Mouse (Mus musculus) heart, embryonic 14.5 days (tissue): ENCODE data around the gene Fmnl2. TPM values are rescaled to one million over a fixed set of nuclear protein-coding genes. Genes with fewer than 3 reads are reported as not detected.
A peak's percentile ranks its signal among the peaks of the same experiment; 100 is the strongest.

Source experiments
- ATAC-seq: fragments of 200-750 bp; cut with Nextera tagmentation; 2 replicates; pipeline ENCODE4 v1.8.0; 2017; ENCODE audit warnings: low read depth, moderate TSS enrichment; ENCODE audit not compliant: insufficient number of reproducible peaks, insufficient read depth, low FRiP score
- H3K27ac ChIP-seq, 2 experiments: fragments of 200-500 bp in 1 of 2; fragments of 300-500 bp in 1 of 2; sonication (generic) in 1 of 2; replicated peaks in 1 of 2; 2 replicates each; pipeline ENCODE4 v1.5.1; 2012 to 2014; ENCODE audit warnings: low read depth in 2 of 2, low read length in 2 of 2, control low read depth in 1 of 2, mild to moderate bottlenecking in 1 of 2, mixed read lengths in 1 of 2; ENCODE audit not compliant: control insufficient read depth in 1 of 2, insufficient read depth in 1 of 2
- H3K27me3 ChIP-seq: fragments of 300-500 bp; sonication (generic); 2 replicates; pipeline ENCODE4 v1.6.1; 2014; ENCODE audit warnings: mild to moderate bottlenecking, low read length, control low read depth; ENCODE audit not compliant: control insufficient read depth, insufficient read depth
- H3K36me3 ChIP-seq: fragments of 300-500 bp; sonication (generic); 2 replicates; pipeline ENCODE4 v1.6.1; 2014; ENCODE audit warnings: mild to moderate bottlenecking, control low read depth, low read length, mixed read lengths; ENCODE audit not compliant: control insufficient read depth, insufficient read depth
- H3K4me1 ChIP-seq, 2 experiments: fragments of 200-500 bp in 1 of 2; fragments of 300-500 bp in 1 of 2; sonication (generic) in 1 of 2; 2 replicates each; pipeline ENCODE4 v1.6.1; 2012 to 2014; ENCODE audit warnings: low read length in 2 of 2, control low read depth in 1 of 2, mixed read lengths in 1 of 2; ENCODE audit not compliant: control insufficient read depth in 2 of 2, insufficient read depth in 2 of 2
- H3K4me2 ChIP-seq: fragments of 300-500 bp; sonication (generic); 2 replicates; pipeline ENCODE4 v1.6.1; 2014; ENCODE audit warnings: mild to moderate bottlenecking, low read length
- H3K4me3 ChIP-seq, 2 experiments: fragments of 200-500 bp in 1 of 2; fragments of 300-500 bp in 1 of 2; sonication (generic) in 1 of 2; 2 replicates each; pipeline ENCODE4 v1.5.1; 2012 to 2014; ENCODE audit warnings: low read length in 2 of 2, mild to moderate bottlenecking in 2 of 2, control low read depth in 1 of 2, low read depth in 1 of 2, moderate library complexity in 1 of 2; ENCODE audit not compliant: control insufficient read depth in 1 of 2, insufficient read depth in 1 of 2
- H3K9ac ChIP-seq: fragments of 300-500 bp; sonication (generic); 2 replicates; pipeline ENCODE4 v1.6.1; 2014; ENCODE audit warnings: mild to moderate bottlenecking, low read length
- H3K9me3 ChIP-seq: fragments of 300-500 bp; sonication (generic); 2 replicates; pipeline ENCODE4 v1.6.1; 2016; ENCODE audit warnings: low read length, control low read depth; ENCODE audit not compliant: control insufficient read depth
- WGBS: fragments of 180-500 bp; shearing (Covaris S2); extraction: QIAGEN DNeasy Blood & Tissue Kit; methylation state at CpG from one replicate; pipeline ENCODE4 v1.1.7; 2014; 5-methylcytosine and 5-hydroxymethylcytosine counted together
- polyA plus RNA-seq: library from polyadenylated mRNA; unstranded; fragments of >200 nt; fragmentation: Nextera tagmentation; extraction: Ambion mirVana; gene quantifications from 2 replicates; pipeline ENCODE4 v1.2.1, GENCODE M21; 2014

The Fmnl2 gene
- polyA plus RNA-seq, 1 experiment from 2014 or later = 1.7 TPM

DNA sequence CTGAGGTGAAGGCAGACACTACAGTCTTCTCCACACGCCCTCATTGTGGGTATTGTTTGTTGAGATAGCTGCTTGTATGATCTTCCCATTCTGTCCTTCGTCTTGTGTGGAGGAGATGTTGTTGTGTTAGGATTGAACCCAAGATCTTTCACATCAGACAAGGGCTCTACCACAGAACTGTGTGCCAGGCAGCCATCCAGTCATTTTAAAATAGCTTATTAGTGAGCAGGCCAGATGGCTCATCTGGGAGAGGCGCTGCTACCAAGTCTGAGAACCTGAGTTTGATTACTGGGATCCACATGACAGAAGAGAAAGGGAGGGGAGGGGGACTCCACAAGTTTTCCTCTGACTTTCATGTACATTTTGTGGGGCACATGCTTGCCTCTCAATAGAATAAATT lies 8.6 kb upstream of the Fmnl2 start:
- Histone ChIP-seq H3K36me3 (no peaks in the 10 kb centered on the region), H3K27ac (no peak overlapping the region), H3K9me3 (no peaks in the 10 kb centered on the region), H3K9ac (no peak overlapping the region), H3K27me3 (no peaks in the 10 kb centered on the region), H3K4me2 (no peak overlapping the region), H3K4me1 (no peaks in the 10 kb centered on the region; a peak in 1 of 4 replicates), H3K4me3 (no peak overlapping the region)
- no peak for ATAC-seq
- 59% methylated on average over 3 of the region's 3 CpGs for WGBS

DNA sequence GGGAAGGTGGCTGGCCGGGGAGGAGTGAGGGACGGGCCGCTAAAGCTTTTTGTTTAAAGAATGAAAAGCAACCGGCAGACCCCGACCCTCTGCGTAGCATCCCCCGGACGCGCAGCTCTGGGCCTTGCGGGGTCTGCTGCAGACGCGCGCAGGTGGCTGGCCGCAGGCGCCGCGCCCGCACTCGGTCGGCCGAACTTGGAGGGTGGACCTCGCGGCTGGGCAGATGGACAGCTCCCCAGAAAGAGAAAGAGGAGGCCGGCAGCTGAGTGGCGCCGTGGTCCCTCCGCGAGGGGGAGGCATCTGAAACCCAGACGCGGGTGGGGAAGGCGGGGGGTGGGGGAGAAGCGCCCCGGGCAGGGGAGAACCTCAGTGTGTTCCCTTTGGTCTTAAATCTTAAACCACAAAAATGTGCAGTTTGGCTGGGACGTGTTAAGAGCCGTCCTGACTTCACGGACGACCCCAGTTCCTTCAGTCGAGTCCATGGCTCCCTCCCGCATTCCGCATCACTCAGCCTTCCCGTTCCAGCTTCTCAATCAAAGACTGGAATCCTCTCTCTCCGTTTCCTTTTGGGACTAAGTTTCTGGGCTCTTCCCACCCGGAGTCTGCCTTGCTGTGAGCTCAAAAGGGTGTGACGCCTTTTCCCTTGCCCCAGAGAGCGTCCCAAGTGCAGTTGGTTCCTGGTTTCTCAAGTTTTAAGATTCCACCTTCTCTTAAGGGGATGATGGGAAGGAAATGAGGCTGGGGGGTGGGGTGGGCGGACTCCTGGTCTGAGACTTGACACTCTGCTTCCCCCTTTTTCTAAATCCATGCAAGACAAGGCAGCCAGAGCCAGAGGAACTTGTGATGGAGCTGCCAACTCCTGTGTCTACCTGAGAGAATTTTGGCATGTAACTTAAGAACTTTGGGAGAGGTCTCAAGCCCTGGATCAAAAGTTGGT lies 1.1 kb downstream of the Fmnl2 start:
- ATAC-seq = peak; percentile 32; the same call in 1 of the 2 replicates

DNA sequence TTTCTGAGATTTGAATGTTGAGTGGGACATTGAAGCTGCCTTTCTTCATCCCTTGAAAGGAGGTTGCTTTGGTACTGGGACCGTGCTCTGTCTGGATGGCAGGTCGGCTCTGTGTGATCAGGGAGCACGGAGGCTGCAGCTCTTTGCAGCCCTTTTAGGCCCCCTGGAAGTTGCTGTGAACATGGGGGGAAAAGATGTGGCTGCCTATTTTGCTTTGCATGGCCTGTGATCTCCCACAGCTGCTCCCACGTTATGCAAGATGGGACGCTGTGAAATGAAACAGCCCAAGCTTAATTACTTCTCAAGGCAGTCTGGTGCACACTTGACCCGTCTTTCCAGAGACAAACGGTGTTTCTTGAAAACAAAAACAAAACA lies 1.8 kb downstream of the Fmnl2 start:
- H3K4me3 ChIP-seq = peak overlapping the region in 1 of 2 experiments; percentile 89; a peak in 2 of 4 replicates
- H3K9ac ChIP-seq = no peak overlapping the region
- H3K4me2 ChIP-seq = peak overlapping the region; percentile 97
- 0 out of 2 replicates have a peak, but pooled peaks cover 3% of the 10 kb centered on the region for H3K27me3 ChIP-seq
- H3K4me1 ChIP-seq = peaks cover 0 to 4% of the 10 kb centered on the region in 2 experiments; a peak in 2 of 4 replicates
- H3K36me3 ChIP-seq = no peaks in the 10 kb centered on the region
- no peaks in the 10 kb centered on the region for H3K9me3 ChIP-seq
- ATAC-seq = no peak
- H3K27ac ChIP-seq = no peak overlapping the region
- WGBS = 28% methylated on average over 7 of the region's 7 CpGs

More for the DNA sequence above, 1.1 kb downstream of the Fmnl2 start:
- Histone ChIP-seq H3K4me1 (peaks cover 0 to 4% of the 10 kb centered on the region in 2 experiments; a peak in 2 of 4 replicates), H3K36me3 (no peaks in the 10 kb centered on the region), H3K4me2 (peak overlapping the region; percentile 97), H3K27ac (no peak overlapping the region), H3K9ac (peak overlapping the region; percentile 84), H3K4me3 (peak overlapping the region; percentile 89 to 94), H3K27me3 (0 out of 2 replicates have a peak, but pooled peaks cover 3% of the 10 kb centered on the region), H3K9me3 (no peaks in the 10 kb centered on the region)
- under 1% methylated on average over 37 of the region's 46 CpGs for WGBS

DNA sequence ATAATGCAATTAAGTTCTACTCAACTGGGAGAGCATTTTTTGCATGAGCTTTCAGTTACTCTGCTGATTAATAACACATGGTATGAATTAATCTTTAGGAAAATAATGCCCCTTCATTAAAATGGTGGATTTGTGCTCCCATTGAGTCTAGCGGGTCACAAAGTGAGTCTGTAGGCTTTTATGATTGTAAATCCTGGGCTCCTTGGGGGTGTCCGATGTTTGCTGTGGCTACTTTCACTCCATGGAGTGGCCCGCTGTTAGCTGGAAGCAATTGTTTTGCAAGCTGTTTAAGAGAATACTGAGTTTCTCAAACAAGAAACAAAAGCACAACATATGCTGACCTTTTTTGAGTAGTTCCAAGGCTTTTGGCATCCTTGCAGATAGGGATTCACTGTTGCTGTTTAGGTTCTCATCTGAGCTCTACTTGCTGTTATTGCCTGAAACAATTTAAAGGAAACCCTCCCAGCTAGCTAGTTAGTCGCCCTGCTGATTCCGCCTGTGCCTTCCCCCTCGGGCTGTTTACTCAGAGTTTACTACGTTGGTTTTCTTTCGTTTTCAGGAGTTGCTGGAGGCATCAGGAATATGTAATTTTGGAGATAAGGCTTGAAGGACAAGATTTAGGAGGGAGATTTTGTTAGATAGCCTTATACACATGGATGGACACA lies 2.6 kb downstream of the Fmnl2 start:
- Histone ChIP-seq H3K4me1 (peaks cover 0 to 4% of the 10 kb centered on the region in 2 experiments; a peak in 2 of 4 replicates), H3K27me3 (0 out of 2 replicates have a peak, but pooled peaks cover 3% of the 10 kb centered on the region), H3K36me3 (no peaks in the 10 kb centered on the region), H3K4me2 (no peak overlapping the region), H3K9ac (no peak overlapping the region), H3K4me3 (no peak overlapping the region), H3K27ac (no peak overlapping the region), H3K9me3 (no peaks in the 10 kb centered on the region)
- ATAC-seq = no peak
- WGBS = 59% methylated on average over 8 of the region's 8 CpGs

- H3K9me3 ChIP-seq = no peaks in the 10 kb centered on the region
- H3K27ac ChIP-seq = no peak overlapping the region
- WGBS = 84% methylated on average over 9 of the region's 9 CpGs
- H3K36me3 ChIP-seq = no peaks in the 10 kb centered on the region
- no peak overlapping the region for H3K9ac ChIP-seq
- H3K4me3 ChIP-seq = no peak overlapping the region
- ATAC-seq = no peak
- 0 out of 2 replicates have a peak, but pooled peaks cover 3% of the 10 kb centered on the region for H3K27me3 ChIP-seq
- no peak overlapping the region for H3K4me2 ChIP-seq
- peaks cover 0 to 4% of the 10 kb centered on the region in 2 experiments; a peak in 2 of 4 replicates for H3K4me1 ChIP-seq
Observed at GRCm38 (mm10) chr2:52862046-52862759, 4.5 kb downstream of the Fmnl2 start.

- Histone ChIP-seq H3K27me3 (0 out of 2 replicates have a peak, but pooled peaks cover 3% of the 10 kb centered on the region), H3K9me3 (no peaks in the 10 kb centered on the region), H3K27ac (no peak overlapping the region), H3K4me2 (no peak overlapping the region), H3K9ac (no peak overlapping the region), H3K36me3 (no peaks in the 10 kb centered on the region), H3K4me3 (no peak overlapping the region), H3K4me1 (peaks cover 0 to 4% of the 10 kb centered on the region in 2 experiments; a peak in 2 of 4 replicates)
- 63% methylated on average over 4 of the region's 4 CpGs for WGBS
- no peak for ATAC-seq
Observed at GRCm38 (mm10) chr2:52862760-52863124, 5.1 kb downstream of the Fmnl2 start.

- no peaks in the 10 kb centered on the region for H3K36me3 ChIP-seq
- H3K9me3 ChIP-seq = no peaks in the 10 kb centered on the region
- 90% methylated on average over 7 of the region's 7 CpGs for WGBS
- no peak overlapping the region for H3K27ac ChIP-seq
- no peaks in the 10 kb centered on the region for H3K27me3 ChIP-seq
- H3K4me3 ChIP-seq = no peak overlapping the region
- H3K4me2 ChIP-seq = no peak overlapping the region
- H3K9ac ChIP-seq = no peak overlapping the region
- ATAC-seq = no peak
- no peaks in the 10 kb centered on the region for H3K4me1 ChIP-seq
Observed at GRCm38 (mm10) chr2:52864635-52865034, 7.0 kb downstream of the Fmnl2 start.
